In the genomic region with DNA sequence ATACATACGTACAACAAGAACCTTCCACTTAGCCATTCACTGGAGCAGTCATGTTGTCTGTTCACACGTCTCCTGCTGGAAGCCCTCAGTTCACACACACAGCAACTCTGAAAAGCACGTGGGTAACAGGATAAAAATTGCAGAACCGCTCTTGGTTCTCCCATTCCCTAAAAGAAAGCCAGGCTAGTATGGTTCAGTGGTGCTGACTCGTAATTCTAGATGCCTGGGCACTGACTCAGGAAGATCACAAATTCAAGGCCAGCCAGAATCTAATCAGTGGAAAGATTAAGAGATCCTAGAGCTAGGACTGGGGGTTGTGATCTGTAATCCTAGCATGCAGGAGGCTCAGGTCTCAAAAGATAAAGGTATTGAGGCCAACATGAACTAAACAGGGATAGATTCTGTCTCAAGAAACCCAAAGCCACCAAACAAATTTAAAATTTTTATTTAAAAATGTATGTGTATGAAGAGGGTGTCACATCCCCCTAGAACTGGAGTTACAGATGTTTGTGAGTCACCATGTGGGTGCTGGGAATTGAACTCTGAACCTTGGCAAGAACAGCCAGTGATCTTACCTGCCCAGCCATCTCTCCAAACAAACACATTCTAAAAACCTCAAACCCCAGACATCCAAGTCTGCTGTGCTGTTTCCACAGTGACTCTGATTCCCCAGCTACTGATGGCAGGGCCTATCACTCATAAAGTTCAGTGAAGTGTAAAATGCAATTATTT, we compare ENCODE assay signal across 9 mouse cellular contexts. TPM values are rescaled to one million over a fixed set of nuclear protein-coding genes. Genes with fewer than 3 reads are reported as not detected.
DNase-seq lines count a peak whose midpoint lies in the region; ATAC-seq and TF ChIP-seq lines count a peak whose summit lies in the region.
"Had no signal": no experiment of that assay in that cellular context is flagged by ENCODE, and none has a peak within 500 bp of the region (broad histone marks: within the 10 kb centered on the region; RNA-seq: fewer than 3 reads in every experiment).

A gene (minus strand): TSS at position 149 of the 732 bp plus-strand sequence.

- DNase-seq in left cerebral cortex, adult 2 months (ENCODE audit: extremely low spot score in 1 of 2, low spot score in 2 of 2): no peak
- no peak for DNase-seq in left cerebral cortex, adult 9 months (ENCODE audit: low spot score in 2 of 2)
- DNase-seq in adrenal gland, adult (ENCODE audit: inconsistent age in 2 of 2, low spot score in 1 of 2): peak; percentile 40 to 80
- no peak for DNase-seq in gastrocnemius, adult 8-10 months (ENCODE audit: low spot score in 2 of 2)
- no peak for DNase-seq in embryo, embryonic 10 days (ENCODE audit: low spot score)
- DNase-seq in midbrain, postnatal 0 days (ENCODE audit: low spot score): no peak
- no peak for DNase-seq in thymus, postnatal 25 days

- no peak within 1 kb of the TSS for H3K4me3 ChIP-seq in left cerebral cortex, adult 2 months
- no peak within 1 kb of the TSS for H3K4me3 ChIP-seq in limb, embryonic 15.5 days
- no peak within 1 kb of the TSS for H3K4me3 ChIP-seq in midbrain, postnatal 0 days (ENCODE audit: low read depth, low read length)
- H3K4me3 ChIP-seq: hindbrain, embryonic 15.5 days had no signal

- ATAC-seq in limb, embryonic 15.5 days (ENCODE audit: insufficient number of reproducible peaks, low FRiP score, low TSS enrichment, low read depth): no peak
- ATAC-seq in midbrain, postnatal 0 days (ENCODE audit: low FRiP score): no peak

- H3K4me1 ChIP-seq in limb, embryonic 15.5 days: peaks cover 19% of the 10 kb centered on the region
- H3K4me1 ChIP-seq in midbrain, postnatal 0 days (ENCODE audit: insufficient read depth, low read length): no peaks in the 10 kb centered on the region; the same call in 1 of the 2 replicates

- 52% methylated on average over 5 of the region's 5 CpGs for WGBS in limb, embryonic 15.5 days
- WGBS in midbrain, postnatal 0 days: 49% methylated on average over 5 of the region's 5 CpGs

- H3K9ac ChIP-seq in limb, embryonic 15.5 days: no peak within 1 kb of the TSS
- H3K9ac ChIP-seq in midbrain, postnatal 0 days (replicated peaks; ENCODE audit: low read length, poor library complexity, severe bottlenecking): no peak within 1 kb of the TSS
- H3K9ac ChIP-seq: hindbrain, embryonic 15.5 days had no signal

- no peak for TF ChIP-seq CTCF in left cerebral cortex, adult 2 months (IDR thresholded peaks at IDR 0.05)
- TF ChIP-seq CTCF in midbrain, postnatal 0 days (IDR thresholded peaks at IDR 0.05): no peak

- intact Hi-C loops in left cerebral cortex, adult 2 months (cut with DNase I): no loop called here

- no peaks in the 10 kb centered on the region for H3K9me3 ChIP-seq in limb, embryonic 15.5 days
- no peaks in the 10 kb centered on the region for H3K9me3 ChIP-seq in midbrain, postnatal 0 days (ENCODE audit: low read length)
- H3K9me3 ChIP-seq: hindbrain, embryonic 15.5 days had no signal

- no peaks in the 10 kb centered on the region for H3K27me3 ChIP-seq in limb, embryonic 15.5 days
- H3K27me3 ChIP-seq in midbrain, postnatal 0 days (ENCODE audit: insufficient read depth, low read length): no peaks in the 10 kb centered on the region

- no peak within 1 kb of the TSS for H3K27ac ChIP-seq in left cerebral cortex, adult 2 months
- H3K27ac ChIP-seq in limb, embryonic 15.5 days: no peak within 1 kb of the TSS
- no peak within 1 kb of the TSS for H3K27ac ChIP-seq in midbrain, postnatal 0 days (ENCODE audit: low read depth, low read length)
- H3K27ac ChIP-seq: hindbrain, embryonic 15.5 days had no signal

- no peak within 1 kb of the TSS for H3K4me2 ChIP-seq in limb, embryonic 15.5 days
- no peak within 1 kb of the TSS for H3K4me2 ChIP-seq in midbrain, postnatal 0 days (ENCODE audit: low read depth, low read length, poor library complexity, severe bottlenecking)
- H3K4me2 ChIP-seq: hindbrain, embryonic 15.5 days had no signal

- no peaks in the 10 kb centered on the region for H3K36me3 ChIP-seq in limb, embryonic 15.5 days
- no peaks in the 10 kb centered on the region for H3K36me3 ChIP-seq in midbrain, postnatal 0 days (ENCODE audit: insufficient read depth, low read length)
- H3K36me3 ChIP-seq: hindbrain, embryonic 15.5 days had no signal

RNA-seq across cellular contexts. Expression of the gene that starts here (rescaled TPM):
- 10 to 100 TPM; 29.5 to 32.1 TPM for total RNA-seq in left cerebral cortex, adult 2 months (2021)
- total RNA-seq in gastrocnemius, adult 8-10 months (2022): 10 to 100 TPM; 14.5 to 20.7 (median 16.2) TPM
- polyA plus RNA-seq in limb, embryonic 15.5 days (2015; fragmentation: Nextera tagmentation; extraction: Ambion mirVana): 12.4 and 20.3 TPM in 2 replicates
- total RNA-seq in midbrain, postnatal 0 days (2014; rRNA removed): 11.8 and 13.8 TPM in 2 replicates
- polyA plus RNA-seq in midbrain, postnatal 0 days (2015; fragmentation: Nextera tagmentation; extraction: Ambion mirVana): 9.7 and 10.6 TPM in 2 replicates

Comparison
In these comparisons a context has a peak if more than half of its experiments do, and no peak if none do; other contexts are left out.
1. DNase-seq: peak in adrenal gland, adult (2 of 2); none in left cerebral cortex, adult 2 months (0 of 2), left cerebral cortex, adult 9 months (0 of 2), gastrocnemius, adult 8-10 months (0 of 2), embryo, embryonic 10 days (single experiment), midbrain, postnatal 0 days (single experiment) and thymus, postnatal 25 days (single experiment).